Mouse (Mus musculus) lung, postnatal 0 days (tissue): Measurements from ENCODE around the gene BC005561. TPM values are rescaled to one million over a fixed set of nuclear protein-coding genes. Genes with fewer than 3 reads are reported as not detected.
A peak's percentile ranks its signal among the peaks of the same experiment; 100 is the strongest.

ENCODE experiments used
- ATAC-seq: fragments of 200-750 bp; cut with Nextera tagmentation; 2 replicates; pipeline ENCODE4 v1.8.0; 2017; ENCODE audit warnings: moderate library complexity
- DNase-seq: peaks from one replicate; pipeline ENCODE4 v3.0.0-alpha.2; 2016; ENCODE audit warnings: low spot score
- H3K27ac ChIP-seq: fragments of 300-500 bp; sonication (generic); 2 replicates; pipeline ENCODE4 v1.5.1; 2014; ENCODE audit warnings: antibody characterized with exemption, mild to moderate bottlenecking, low read length, mixed read lengths
- H3K27me3 ChIP-seq: fragments of 300-500 bp; sonication (generic); replicated peaks from 2 replicates; pipeline ENCODE4 v1.6.1; 2014; ENCODE audit warnings: low read length, mixed read lengths; ENCODE audit not compliant: insufficient read depth
- H3K36me3 ChIP-seq: fragments of 300-500 bp; sonication (generic); 2 replicates; pipeline ENCODE4 v1.6.1; 2014; ENCODE audit warnings: low read length, mixed read lengths; ENCODE audit not compliant: insufficient read depth
- H3K4me1 ChIP-seq: fragments of 300-500 bp; sonication (generic); 2 replicates; pipeline ENCODE4 v1.6.1; 2014; ENCODE audit warnings: antibody characterized with exemption, low read depth, low read length, mixed read lengths; ENCODE audit not compliant: insufficient read depth
- H3K4me2 ChIP-seq: fragments of 300-500 bp; sonication (generic); replicated peaks from 2 replicates; pipeline ENCODE4 v1.6.1; 2014; ENCODE audit warnings: low read depth, mild to moderate bottlenecking, low read length, moderate library complexity, mixed read lengths
- H3K4me3 ChIP-seq: fragments of 300-500 bp; sonication (generic); 2 replicates; pipeline ENCODE4 v1.5.1; 2014; ENCODE audit warnings: low read depth, low read length
- H3K9ac ChIP-seq: fragments of 300-500 bp; sonication (generic); replicated peaks from 2 replicates; pipeline ENCODE4 v1.6.1; 2014; ENCODE audit warnings: low read depth, mild to moderate bottlenecking
- H3K9me3 ChIP-seq: fragments of 300-500 bp; sonication (generic); 2 replicates; pipeline ENCODE4 v1.6.1; 2016; ENCODE audit warnings: low read length, mixed read lengths
- CTCF ChIP-seq: IDR thresholded peaks from 2 replicates; pipeline ENCODE4 v1.5.1; 2016; ENCODE audit warnings: antibody characterized with exemption, mild to moderate bottlenecking
- EP300 ChIP-seq: IDR thresholded peaks from 2 replicates; pipeline ENCODE4 v1.6.1; 2016; ENCODE audit warnings: antibody characterized with exemption, mild to moderate bottlenecking, control low read depth
- WGBS: fragments of 180-500 bp; shearing (Covaris S2); extraction: QIAGEN DNeasy Blood & Tissue Kit; methylation state at CpG from one replicate; pipeline ENCODE4 v1.1.7; 2014; 5-methylcytosine and 5-hydroxymethylcytosine counted together
- polyA plus RNA-seq: library from polyadenylated mRNA; unstranded; fragments of >200 nt; fragmentation: Nextera tagmentation; extraction: Ambion mirVana; gene quantifications from 2 replicates; pipeline ENCODE4 v1.2.1, GENCODE M21; 2015

The BC005561 gene
- polyA plus RNA-seq, 1 experiment from 2014 or later = 9.1 TPM

DNA sequence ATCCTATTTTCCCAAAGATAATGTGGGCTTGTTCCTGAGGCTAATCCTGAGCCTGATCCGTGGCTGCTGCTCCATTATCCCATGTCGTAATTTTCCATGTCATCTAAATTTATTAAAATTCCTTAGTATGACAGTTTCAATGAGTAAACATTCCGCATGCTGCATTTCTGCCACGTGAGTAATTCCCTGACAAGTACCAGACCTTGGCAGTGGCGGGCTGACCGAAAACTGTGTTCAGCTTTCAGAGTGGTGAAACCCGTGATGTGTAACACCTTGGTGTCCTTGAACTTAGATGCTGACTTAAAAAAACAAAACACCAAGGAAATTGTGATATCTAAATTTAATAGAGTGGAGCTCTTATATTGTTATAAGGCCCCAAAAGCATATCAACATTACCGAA is 42.9 kb upstream of the BC005561 start:
- Histone ChIP-seq H3K4me3 (no peak overlapping the region), H3K36me3 (no peaks in the 10 kb centered on the region), H3K4me2 (no peak overlapping the region), H3K27me3 (no peaks in the 10 kb centered on the region), H3K27ac (no peak overlapping the region), H3K9me3 (no peaks in the 10 kb centered on the region), H3K9ac (no peak overlapping the region), H3K4me1 (peaks cover 3% of the 10 kb centered on the region; the same call in 1 of the 2 replicates)
- 75% methylated on average over 8 of the region's 8 CpGs for WGBS
- DNase-seq = peak; percentile 49
- TF ChIP-seq EP300 (no peak), CTCF (no peak)
- ATAC-seq = peak; percentile 53

- Histone ChIP-seq H3K4me3 (no peak overlapping the region), H3K9me3 (no peaks in the 10 kb centered on the region), H3K36me3 (peaks cover 2% of the 10 kb centered on the region; the same call in 1 of the 2 replicates), H3K4me2 (no peak overlapping the region), H3K27me3 (no peaks in the 10 kb centered on the region), H3K4me1 (peaks cover 3% of the 10 kb centered on the region; the same call in 1 of the 2 replicates), H3K9ac (no peak overlapping the region), H3K27ac (no peak overlapping the region)
- DNase-seq (peak; percentile 27), ATAC-seq (no peak)
- TF ChIP-seq EP300 (no peak), CTCF (no peak)
- 86% methylated on average over 12 of the region's 12 CpGs for WGBS
Observed at GRCm38 (mm10) chr5:104465731-104466130, 42.4 kb upstream of the BC005561 start.

- ATAC-seq (no peak), DNase-seq (no peak)
- no peak overlapping the region for H3K4me2 ChIP-seq
- H3K27ac ChIP-seq = no peak overlapping the region
- H3K9me3 ChIP-seq = no peaks in the 10 kb centered on the region
- WGBS = 92% methylated on average over 16 of the region's 16 CpGs
- no peaks in the 10 kb centered on the region for H3K4me1 ChIP-seq
- no peaks in the 10 kb centered on the region for H3K27me3 ChIP-seq
- H3K36me3 ChIP-seq = peaks cover 9% of the 10 kb centered on the region; the same call in 1 of the 2 replicates
- no peak overlapping the region for H3K9ac ChIP-seq
- no peak overlapping the region for H3K4me3 ChIP-seq
- no peak for TF ChIP-seq CTCF
- TF ChIP-seq EP300 = no peak
Observed at GRCm38 (mm10) chr5:104466816-104467215, 41.3 kb upstream of the BC005561 start.

- Histone ChIP-seq H3K9ac (no peak overlapping the region), H3K27me3 (no peaks in the 10 kb centered on the region), H3K9me3 (no peaks in the 10 kb centered on the region), H3K4me3 (no peak overlapping the region), H3K4me1 (no peaks in the 10 kb centered on the region), H3K27ac (no peak overlapping the region), H3K4me2 (no peak overlapping the region), H3K36me3 (peaks cover 21% of the 10 kb centered on the region; the same call in 1 of the 2 replicates)
- DNase-seq = no peak
- WGBS = 88% methylated on average over 5 of the region's 5 CpGs
- no peak for ATAC-seq
- no peak for TF ChIP-seq CTCF
- TF ChIP-seq EP300 = no peak
Observed at GRCm38 (mm10) chr5:104468586-104468985, 39.6 kb upstream of the BC005561 start.

DNA sequence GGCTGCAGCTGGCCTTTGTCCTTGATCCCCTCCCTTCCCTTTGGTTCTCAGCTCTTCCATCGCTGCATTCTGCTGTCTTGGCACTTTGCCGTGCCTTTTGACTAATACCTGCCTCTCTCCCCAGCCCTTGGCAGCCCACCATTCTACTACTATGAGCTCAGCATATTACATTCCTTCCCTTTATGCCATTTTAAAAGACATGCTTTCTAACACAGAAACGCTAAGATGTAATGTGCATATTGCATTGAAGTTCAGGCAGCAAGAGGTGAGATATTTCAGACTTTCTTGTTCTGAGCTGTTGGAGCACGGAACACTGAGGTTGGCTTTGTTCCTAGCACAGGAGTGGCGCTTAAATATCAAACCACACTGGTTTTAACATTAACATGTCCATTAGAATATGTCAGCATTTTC is 37.2 kb upstream of the BC005561 start:
- no peak overlapping the region for H3K27ac ChIP-seq
- H3K36me3 ChIP-seq = peaks cover 21% of the 10 kb centered on the region; the same call in 1 of the 2 replicates
- H3K4me1 ChIP-seq = no peaks in the 10 kb centered on the region
- 66% methylated on average over 5 of the region's 5 CpGs for WGBS
- H3K4me3 ChIP-seq = no peak overlapping the region
- no peak overlapping the region for H3K4me2 ChIP-seq
- TF ChIP-seq EP300 = no peak
- no peak for TF ChIP-seq CTCF
- DNase-seq = no peak
- no peak for ATAC-seq
- no peaks in the 10 kb centered on the region for H3K9me3 ChIP-seq
- no peaks in the 10 kb centered on the region for H3K27me3 ChIP-seq
- H3K9ac ChIP-seq = no peak overlapping the region

DNA sequence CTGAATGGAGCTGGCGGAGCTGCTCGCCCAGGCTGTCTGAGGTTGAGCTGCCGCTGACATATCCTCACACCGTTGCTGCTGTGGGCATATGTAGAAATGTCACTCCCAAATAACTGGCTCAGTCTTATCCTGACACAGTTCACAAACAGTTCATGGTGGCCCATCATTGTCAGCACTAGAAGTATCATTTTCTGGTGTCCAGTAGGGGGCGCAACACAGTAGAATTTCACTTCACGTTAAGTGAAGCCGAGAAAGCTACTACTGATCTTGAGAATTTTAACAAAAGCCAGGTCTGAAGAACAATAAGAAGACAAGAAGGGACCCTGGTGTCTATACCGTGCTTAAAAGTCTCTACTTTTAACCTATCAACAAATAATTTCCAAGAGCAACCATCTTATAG is 35.8 kb upstream of the BC005561 start:
- WGBS = 93% methylated on average over 8 of the region's 8 CpGs
- Histone ChIP-seq H3K9me3 (no peaks in the 10 kb centered on the region), H3K4me1 (no peaks in the 10 kb centered on the region), H3K27me3 (no peaks in the 10 kb centered on the region), H3K27ac (no peak overlapping the region), H3K4me3 (no peak overlapping the region), H3K4me2 (no peak overlapping the region), H3K36me3 (peaks cover 21% of the 10 kb centered on the region; the same call in 1 of the 2 replicates), H3K9ac (no peak overlapping the region)
- TF ChIP-seq EP300 = no peak
- TF ChIP-seq CTCF = peak; percentile 57
- no peak for ATAC-seq
- DNase-seq = peak; percentile 12

- Histone ChIP-seq H3K4me1 (no peaks in the 10 kb centered on the region), H3K27ac (no peak overlapping the region), H3K36me3 (peaks cover 33% of the 10 kb centered on the region), H3K9ac (no peak overlapping the region), H3K9me3 (no peaks in the 10 kb centered on the region), H3K4me3 (no peak overlapping the region), H3K4me2 (no peak overlapping the region), H3K27me3 (no peaks in the 10 kb centered on the region)
- no peak for ATAC-seq
- TF ChIP-seq CTCF (no peak), EP300 (no peak)
- no peak for DNase-seq
- 69% methylated on average over 7 of the region's 7 CpGs for WGBS
Observed at GRCm38 (mm10) chr5:104480367-104480766, 27.8 kb upstream of the BC005561 start.
